Mouse (Mus musculus) embryonic fibroblast, embryonic 13.5 days (primary cell): ENCODE data around the gene Adam19.
"Not testable (repeated sequence)": the region's sequence is repeated elsewhere in the genome, so short reads cannot be mapped to it uniquely, and the experiment has no call there.

Experiments
- CTCF ChIP-seq: IDR thresholded peaks from 2 replicates; pipeline ENCODE4 v1.5.1; 2011; ENCODE audit warnings: mild to moderate bottlenecking, control low read depth, low read length, moderate library complexity, borderline replicate concordance; ENCODE audit not compliant: insufficient read depth
- POLR2A ChIP-seq: IDR thresholded peaks from 2 replicates; pipeline ENCODE4 v1.6.1; 2011; ENCODE audit warnings: low read depth, mild to moderate bottlenecking, control low read depth, low read length, moderate library complexity

DNA sequence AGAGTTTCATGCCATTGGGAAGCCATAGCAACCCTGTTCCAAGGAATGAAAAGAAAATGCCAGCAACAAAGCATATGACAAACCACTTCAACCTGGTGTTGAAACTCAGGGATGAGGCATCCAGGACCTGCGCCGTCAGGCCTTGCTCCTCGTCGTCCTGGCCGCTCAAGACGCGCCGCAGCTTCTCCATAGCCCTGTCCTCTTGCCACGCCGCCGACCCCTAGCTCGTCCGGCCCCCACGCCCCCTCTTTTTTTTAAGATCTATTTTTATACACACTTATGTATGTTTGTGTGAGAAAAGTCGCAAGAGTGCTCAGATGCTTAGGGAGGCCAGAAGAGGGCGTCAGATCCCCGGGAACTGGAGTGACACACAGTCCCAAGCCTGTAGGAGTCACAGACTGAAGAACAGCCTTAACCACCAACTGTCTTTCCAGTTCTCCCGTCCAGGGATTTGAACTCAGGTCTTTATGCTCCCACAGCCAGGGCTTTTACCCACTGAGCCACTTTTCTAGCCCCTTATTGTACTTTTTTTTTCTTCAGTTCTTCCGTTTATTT, 3.6 kb upstream of the Adam19 start, which contains the start of gene Gm12166:
- peak; percentile 39; the same call in 1 of the 2 replicates for TF ChIP-seq CTCF
- TF ChIP-seq POLR2A = not testable (repeated sequence)
